Mouse (Mus musculus): ENCODE measurements around the gene Crisp2.

DNA sequence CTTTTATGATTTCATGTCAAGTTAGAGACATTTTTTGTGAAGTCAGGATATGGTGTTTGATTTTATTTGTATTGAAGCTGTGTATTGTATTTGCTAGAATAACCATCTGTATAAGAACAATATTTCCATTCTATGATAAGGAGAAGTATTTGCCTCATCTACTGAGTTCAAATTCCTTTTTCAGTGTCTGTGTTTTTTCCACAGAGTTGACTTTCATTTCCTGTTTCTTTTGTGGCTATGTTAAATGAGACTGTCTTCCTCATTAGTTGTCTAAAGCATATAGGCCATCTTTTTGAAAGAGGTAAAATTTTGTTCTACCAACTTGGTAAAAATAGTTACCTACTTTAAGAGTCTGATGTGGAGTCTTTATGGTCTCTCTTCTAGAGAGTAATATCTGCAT lies 90.5 kb downstream of the Crisp2 start:
- TF ChIP-seq SIN3A (IDR thresholded peaks at IDR 0.05; ENCODE audit: low read length) (no peak), MYC (IDR thresholded peaks at IDR 0.05; ENCODE audit: low read depth, low read length) (no peak), HCFC1 (IDR thresholded peaks at IDR 0.05; ENCODE audit: low read depth, low read length) (no peak), TAL1 (IDR thresholded peaks at IDR 0.05; ENCODE audit: low read length) (no peak), KAT2A (conservative IDR thresholded peaks at IDR 0.05; ENCODE audit: low read depth, low read length) (no peak), CHD2 (IDR thresholded peaks at IDR 0.05; ENCODE audit: low read length) (no peak), MEF2A (IDR thresholded peaks at IDR 0.05; ENCODE audit: extremely low read depth, insufficient replicate concordance, low read depth, low read length, poor library complexity, severe bottlenecking) (no peak), CTCF (IDR thresholded peaks at IDR 0.05 in 2 of 3, conservative IDR thresholded peaks at IDR 0.05 in 1 of 3; ENCODE audit: control insufficient read depth in 1 of 3, insufficient read depth in 1 of 3, low read depth in 2 of 3, low read length in 3 of 3, poor library complexity in 1 of 3, severe bottlenecking in 1 of 3) (no peak), RAD21 (IDR thresholded peaks at IDR 0.05; ENCODE audit: low read depth, low read length) (no peak), ZMIZ1 (IDR thresholded peaks at IDR 0.05; ENCODE audit: low read depth, low read length) (no peak), TCF12 (IDR thresholded peaks at IDR 0.05; ENCODE audit: low read depth, low read length) (no peak)
